Mouse (Mus musculus) heart, postnatal 0 days (tissue): ENCODE results near the gene Grin2a.

ENCODE experiments used
- CTCF ChIP-seq: IDR thresholded peaks from 2 replicates; pipeline ENCODE4 v1.5.1; 2016; ENCODE audit warnings: antibody characterized with exemption, control low read depth, low read depth
- EP300 ChIP-seq: IDR thresholded peaks from 2 replicates; pipeline ENCODE4 v1.6.1; 2016; ENCODE audit warnings: antibody characterized with exemption, low read depth

DNA sequence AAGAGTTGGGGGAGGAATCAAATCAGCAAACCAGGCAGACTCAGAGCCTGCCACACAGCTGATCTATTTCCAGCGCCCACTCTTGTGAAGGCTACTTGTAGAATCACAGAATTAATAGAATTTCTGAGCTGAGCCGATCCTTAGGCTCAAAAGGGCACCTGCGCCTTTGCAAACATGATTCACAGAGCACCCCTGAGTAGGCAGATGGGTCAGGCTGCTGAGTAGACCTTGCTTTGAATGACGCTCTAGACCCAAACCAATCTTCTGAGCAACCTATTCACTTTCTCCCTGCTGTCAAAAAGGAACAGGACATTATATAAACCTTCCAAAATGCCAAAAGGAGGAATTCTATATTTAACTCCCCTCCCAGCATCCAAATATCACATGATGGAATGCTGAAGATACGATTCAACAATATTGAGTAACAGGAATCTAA, 41.9 kb downstream of the Grin2a start:
- TF ChIP-seq CTCF: no peak
- no peak for TF ChIP-seq EP300
